Mouse (Mus musculus): ENCODE measurements around the gene Cd1d1. TPM values are rescaled to one million over a fixed set of nuclear protein-coding genes. Genes with fewer than 3 reads are reported as not detected.

The Cd1d1 gene
- total and polyA plus RNA-seq, 3 experiments, result 3.0 to 7.1 (median 6.3) TPM

GRCm38 (mm10) chr3:86960656-86961394, 38.4 kb downstream of the Cd1d1 start:
- peak; percentile 35 for DNase-seq (ENCODE audit: extremely low read depth)
- no peaks in the 10 kb centered on the region for H3K27me3 ChIP-seq (replicated peaks)
- H3K27ac ChIP-seq (ENCODE audit: insufficient read depth, low read depth), result no peak overlapping the region
- H3K4me1 ChIP-seq (ENCODE audit: control insufficient read depth in 1 of 2, insufficient read depth in 2 of 2), result peaks cover 3 to 32% of the 10 kb centered on the region in 2 experiments; a peak in 3 of 4 replicates
- dilution Hi-C loops (cut with MboI; ENCODE audit: extremely low pct_ligation_motif_present, extremely low pct_unique_long_range_greater_than_20kb, low sequenced_read_pairs) (no loop called here), in situ Hi-C loops (cut with MboI; ENCODE audit: low pct_ligation_motif_present, low pct_unique_long_range_greater_than_20kb, low sequenced_read_pairs) (no loop called here)
- H3K9ac ChIP-seq (ENCODE audit: insufficient read depth, low read depth), result no peak overlapping the region
- H3K79me2 ChIP-seq (replicated peaks; ENCODE audit: control insufficient read depth, extremely low read depth, insufficient read depth, poor library complexity, severe bottlenecking), result no peaks in the 10 kb centered on the region
- H3K36me3 ChIP-seq (replicated peaks in 1 of 2; ENCODE audit: control insufficient read depth in 1 of 2, insufficient read depth in 1 of 2, low read length in 1 of 2), result no peaks in the 10 kb centered on the region
- H3K9me3 ChIP-seq (replicated peaks; ENCODE audit: low read length), result no peaks in the 10 kb centered on the region
- no peak overlapping the region for H3K4me3 ChIP-seq (replicated peaks in 1 of 3; ENCODE audit: low read depth in 2 of 3, low read length in 2 of 3, poor library complexity in 1 of 3)
- H3K4me2 ChIP-seq (ENCODE audit: insufficient read depth, low read depth, poor library complexity, severe bottlenecking), result peak overlapping the region; percentile 86
- peak; percentile 71 for TF ChIP-seq USF1 (IDR thresholded peaks at IDR 0.05; ENCODE audit: low read depth, low read length)
- no peak for TF ChIP-seq MXI1 (IDR thresholded peaks at IDR 0.05; ENCODE audit: low read depth, low read length)
- no peak for TF ChIP-seq CHD1 (IDR thresholded peaks at IDR 0.05; ENCODE audit: low read depth, low read length)
- no peak for TF ChIP-seq ZMIZ1 (IDR thresholded peaks at IDR 0.05; ENCODE audit: low read depth, low read length)
- no peak for TF ChIP-seq UBTF (IDR thresholded peaks at IDR 0.05; ENCODE audit: low read depth, low read length)
- TF ChIP-seq TCF12 (IDR thresholded peaks at IDR 0.05; ENCODE audit: low read depth, low read length), result 0 out of 2 replicates have a peak, but pooled peaks have one; percentile 10
- peak; percentile 59 for TF ChIP-seq USF2 (conservative IDR thresholded peaks at IDR 0.05; ENCODE audit: low read depth, low read length)
- no peak for TF ChIP-seq JUN (IDR thresholded peaks at IDR 0.05; ENCODE audit: insufficient read depth, low read depth, low read length)
- no peak for TF ChIP-seq RAD21 (IDR thresholded peaks at IDR 0.05; ENCODE audit: low read depth, low read length)
- 0 out of 2 replicates have a peak, but pooled peaks have one; percentile 26 for TF ChIP-seq TBP (conservative IDR thresholded peaks at IDR 0.05; ENCODE audit: low read depth, low read length)
- peak; percentile 74 for TF ChIP-seq BHLHE40 (IDR thresholded peaks at IDR 0.05; ENCODE audit: low read depth, low read length)
- no peak for TF ChIP-seq ZNF384 (IDR thresholded peaks at IDR 0.05; ENCODE audit: low read depth, low read length)
- no peak for TF ChIP-seq EP300 (IDR thresholded peaks at IDR 0.05; ENCODE audit: low read length)
- no peak for TF ChIP-seq SMC3 (IDR thresholded peaks at IDR 0.05; ENCODE audit: low read depth, low read length)

DNA sequence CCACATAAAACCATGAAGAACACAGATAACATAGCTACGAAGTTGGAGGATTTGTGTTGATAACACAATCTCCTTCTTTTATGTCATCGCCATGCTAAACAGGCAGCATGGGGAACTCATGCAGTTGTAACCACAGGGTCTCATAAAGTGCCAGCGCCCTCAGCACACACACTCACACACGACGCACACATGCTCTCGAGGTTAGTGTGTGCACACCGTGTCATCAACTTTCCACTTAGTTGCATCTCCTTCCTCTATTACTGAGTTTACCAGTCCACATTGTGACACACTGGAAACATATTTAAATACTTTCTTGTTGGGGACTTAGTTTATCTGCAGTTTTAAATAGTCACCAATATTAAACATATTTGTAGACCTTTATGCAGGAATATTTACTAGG, 40.2 kb downstream of the Cd1d1 start:
- H3K4me2 ChIP-seq (ENCODE audit: insufficient read depth, low read depth, poor library complexity, severe bottlenecking), result no peak overlapping the region
- H3K4me3 ChIP-seq (replicated peaks in 1 of 3; ENCODE audit: low read depth in 2 of 3, low read length in 2 of 3, poor library complexity in 1 of 3), result no peak overlapping the region
- no peaks in the 10 kb centered on the region for H3K79me2 ChIP-seq (replicated peaks; ENCODE audit: control insufficient read depth, extremely low read depth, insufficient read depth, poor library complexity, severe bottlenecking)
- no peaks in the 10 kb centered on the region for H3K27me3 ChIP-seq (replicated peaks)
- dilution Hi-C loops (cut with MboI; ENCODE audit: extremely low pct_ligation_motif_present, extremely low pct_unique_long_range_greater_than_20kb, low sequenced_read_pairs) (no loop called here), in situ Hi-C loops (cut with MboI; ENCODE audit: low pct_ligation_motif_present, low pct_unique_long_range_greater_than_20kb, low sequenced_read_pairs) (no loop called here)
- DNase-seq (ENCODE audit: extremely low read depth), result peak; percentile 30
- peaks cover 3 to 32% of the 10 kb centered on the region in 2 experiments; a peak in 3 of 4 replicates for H3K4me1 ChIP-seq (ENCODE audit: control insufficient read depth in 1 of 2, insufficient read depth in 2 of 2)
- TF ChIP-seq BHLHE40 (IDR thresholded peaks at IDR 0.05; ENCODE audit: low read depth, low read length), result 0 out of 2 replicates have a peak, but pooled peaks have one; percentile 29
- no peak for TF ChIP-seq UBTF (IDR thresholded peaks at IDR 0.05; ENCODE audit: low read depth, low read length)
- H3K27ac ChIP-seq (ENCODE audit: insufficient read depth, low read depth), result no peak overlapping the region
- no peak overlapping the region for H3K9ac ChIP-seq (ENCODE audit: insufficient read depth, low read depth)
- H3K36me3 ChIP-seq (replicated peaks in 1 of 2; ENCODE audit: control insufficient read depth in 1 of 2, insufficient read depth in 1 of 2, low read length in 1 of 2), result no peaks in the 10 kb centered on the region
- H3K9me3 ChIP-seq (replicated peaks; ENCODE audit: low read length), result no peaks in the 10 kb centered on the region

Data from CH12.LX (cell line).